Mouse (Mus musculus) bone marrow macrophage, adult 2 months (primary cell): ENCODE data around the gene Tubgcp3.
"Not testable (repeated sequence)": the region's sequence is repeated elsewhere in the genome, so short reads cannot be mapped to it uniquely, and the experiment has no call there.

ENCODE experiments used
- CTCF ChIP-seq: IDR thresholded peaks from 2 replicates; pipeline ENCODE4 v1.5.1; 2012; ENCODE audit warnings: low read depth, mild to moderate bottlenecking, low read length, moderate library complexity
- POLR2A ChIP-seq: IDR thresholded peaks from 2 replicates; pipeline ENCODE4 v1.6.1; 2012; ENCODE audit warnings: mild to moderate bottlenecking, low read depth, low read length, borderline replicate concordance

- not testable (repeated sequence) for TF ChIP-seq POLR2A, CTCF
Observed at GRCm38 (mm10) chr8:12617369-12617768, 54.7 kb downstream of the Tubgcp3 start.
